Mouse (Mus musculus): ENCODE measurements at regions not wholly inside any gene's neighbourhood (a gene's known extent, or its start where the extent isn't known, plus 50 kb on each side); places are given as distances from the start of the nearest gene placed in this dataset.
A peak's percentile ranks its signal among the peaks of the same experiment; 100 is the strongest.
"Not testable (repeated sequence)": the region's sequence is repeated elsewhere in the genome, so short reads cannot be mapped to it uniquely, and the experiment has no call there.

GRCm38 (mm10) chr12:106308956-106309610, 299.1 kb downstream of the Vrk1 start:
- no peak for DNase-seq (ENCODE audit: low spot score in 2 of 2)

GRCm38 (mm10) chr12:106310171-106310570, 300.1 kb downstream of the Vrk1 start:
- no peak for DNase-seq (ENCODE audit: low spot score in 2 of 2)

DNA sequence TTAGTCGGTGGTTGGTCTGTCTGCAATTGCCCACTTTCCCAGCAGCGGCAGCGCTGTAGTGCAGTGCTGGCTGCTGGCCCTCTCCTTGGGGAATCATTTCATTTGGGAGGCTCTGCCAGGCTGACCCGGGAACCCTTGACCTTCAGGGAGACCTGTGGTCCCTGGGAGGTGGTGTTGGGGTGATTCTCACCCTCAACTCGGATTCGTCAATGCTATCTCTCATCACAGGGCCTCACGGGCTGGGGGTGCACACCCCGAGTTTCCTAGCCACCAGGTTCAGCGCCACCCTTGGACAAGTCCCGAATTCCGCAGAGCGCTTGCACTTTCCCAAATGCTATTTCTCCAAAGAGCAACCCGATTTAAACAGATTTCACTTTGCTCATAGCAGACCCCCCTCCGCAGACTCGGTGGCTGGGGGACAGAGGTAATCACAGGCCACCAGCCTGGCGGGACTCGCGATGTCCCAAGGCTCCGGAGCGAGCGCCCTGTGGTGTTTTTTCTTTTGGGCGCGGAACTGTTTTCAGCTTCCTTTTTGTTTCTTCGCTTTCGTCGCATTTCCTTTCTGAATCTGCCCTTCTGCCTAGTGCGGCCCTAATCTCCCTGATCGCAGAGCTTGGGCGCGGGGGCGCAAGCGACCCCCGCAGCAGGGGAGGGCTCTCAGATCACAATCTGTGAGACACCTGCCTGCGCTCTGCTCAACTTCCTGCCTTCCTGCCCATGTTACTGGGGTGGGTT, 300.7 kb downstream of the Vrk1 start:
- peak; percentile 4 to 21 for DNase-seq (ENCODE audit: low spot score in 2 of 2)

DNA sequence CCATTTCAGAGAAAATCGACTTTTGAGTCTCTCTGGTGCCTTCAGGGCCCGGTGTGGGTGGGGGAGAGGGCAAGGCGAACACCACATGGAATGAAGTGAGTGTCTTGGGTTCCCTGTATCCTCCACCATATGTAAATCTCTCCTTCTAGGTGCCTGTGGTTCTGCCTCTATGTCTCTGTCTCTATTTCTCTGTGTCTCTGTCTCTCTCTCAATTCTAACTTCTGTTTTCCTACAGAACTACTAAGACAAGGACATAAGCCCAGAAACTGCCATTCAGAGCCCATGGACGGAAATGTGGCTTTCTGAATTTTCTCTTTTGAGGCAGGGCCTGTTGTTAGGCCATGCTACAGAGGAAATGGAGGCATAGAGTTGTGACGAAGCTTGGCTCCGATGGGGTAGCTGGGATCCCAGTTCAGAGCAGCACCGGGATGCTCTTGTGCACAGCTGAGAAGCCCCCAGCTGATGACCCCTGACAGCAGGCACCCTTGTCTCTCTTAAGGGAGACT, 301.3 kb downstream of the Vrk1 start:
- no peak for DNase-seq (ENCODE audit: low spot score in 2 of 2)

GRCm38 (mm10) chr12:106311831-106312600, 302.0 kb downstream of the Vrk1 start:
- no peak for DNase-seq (ENCODE audit: low spot score in 2 of 2)

- DNase-seq (ENCODE audit: low spot score in 2 of 2): no peak
Measured at GRCm38 (mm10) chr12:106317738-106318137, 307.7 kb downstream of the Vrk1 start.

DNA sequence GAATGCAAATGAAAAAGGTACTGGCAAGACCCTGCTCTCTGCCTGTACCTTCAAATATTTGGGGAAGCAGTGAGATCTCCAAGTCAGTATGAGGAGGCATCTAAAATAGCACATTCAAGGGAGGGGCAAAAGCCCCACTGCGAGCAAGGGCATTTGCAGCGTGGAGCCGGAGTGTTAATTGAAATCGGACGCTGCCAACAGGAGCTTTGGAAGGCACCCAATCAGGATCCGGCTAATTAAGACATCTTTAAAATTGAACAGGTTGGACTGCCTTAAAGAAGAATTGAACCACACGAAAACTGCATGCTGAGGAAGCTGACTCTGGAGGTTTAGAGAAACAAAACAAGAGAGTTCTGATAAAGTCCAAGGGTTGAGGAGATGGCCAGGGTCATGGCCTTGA, 311.5 kb downstream of the Vrk1 start:
- no peak for DNase-seq (ENCODE audit: low spot score in 2 of 2)

GRCm38 (mm10) chr12:106326611-106327010, 316.6 kb downstream of the Vrk1 start:
- no peak for DNase-seq (ENCODE audit: low spot score in 2 of 2)

GRCm38 (mm10) chr12:106327351-106327750, 317.3 kb downstream of the Vrk1 start:
- DNase-seq (ENCODE audit: low spot score in 2 of 2): no peak

- no peak for DNase-seq (ENCODE audit: low spot score in 2 of 2)
Measured at GRCm38 (mm10) chr12:106357867-106358266, 347.8 kb downstream of the Vrk1 start.

GRCm38 (mm10) chr12:106361646-106362045, 351.6 kb downstream of the Vrk1 start:
- not testable (repeated sequence) for DNase-seq (ENCODE audit: low spot score in 2 of 2)

DNA sequence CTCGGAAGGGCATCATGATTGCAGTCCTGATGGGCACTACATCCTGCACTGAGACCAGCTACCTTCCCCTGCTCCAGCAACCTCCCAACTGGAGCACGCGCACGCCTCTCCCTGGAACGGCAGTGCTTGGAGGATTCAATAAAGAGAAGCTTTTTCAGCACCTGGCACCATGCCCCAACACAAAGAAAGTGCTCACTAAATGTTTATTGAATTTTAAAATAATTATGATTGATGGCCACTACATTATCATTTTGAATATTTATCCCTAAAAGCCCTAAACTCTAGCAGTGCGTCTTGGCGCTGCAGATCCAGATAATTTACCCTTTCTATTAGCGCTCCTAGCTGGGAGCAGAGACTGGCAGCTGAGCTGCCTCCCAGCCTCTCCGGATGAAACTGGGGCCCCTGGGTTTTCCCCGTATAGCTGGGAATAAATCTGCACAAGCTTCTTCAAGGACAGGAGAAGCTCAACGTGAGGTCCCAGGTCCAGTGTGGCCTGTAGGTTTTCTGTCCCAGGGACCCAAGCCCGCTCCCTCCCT, 364.9 kb downstream of the Vrk1 start:
- DNase-seq (ENCODE audit: low spot score in 2 of 2): no peak

GRCm38 (mm10) chr12:106375886-106376285, 365.9 kb downstream of the Vrk1 start:
- no peak for DNase-seq (ENCODE audit: low spot score in 2 of 2)

DNA sequence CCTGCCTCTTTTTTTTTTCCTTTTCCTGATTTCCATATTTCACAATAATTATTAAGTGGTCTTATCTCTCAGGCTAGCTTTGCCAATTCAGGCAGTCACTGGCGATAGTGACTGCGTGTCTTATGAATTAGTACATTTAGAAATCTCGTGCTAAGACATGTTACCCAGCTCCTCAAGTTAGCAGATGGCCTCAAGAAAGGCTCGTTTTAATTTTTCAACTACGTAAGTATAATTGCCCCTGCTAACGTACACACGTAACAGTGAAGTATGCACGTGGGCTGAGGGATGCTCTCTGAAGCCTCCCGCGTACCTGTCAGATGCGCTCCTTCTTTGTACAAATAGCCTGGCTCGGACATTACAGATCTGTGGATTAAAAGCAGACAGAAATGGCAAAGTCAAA, 366.8 kb downstream of the Vrk1 start:
- no peak for DNase-seq (ENCODE audit: low spot score in 2 of 2)

- no peak for DNase-seq (ENCODE audit: low spot score in 2 of 2)
Measured at GRCm38 (mm10) chr12:106377281-106377680, 367.3 kb downstream of the Vrk1 start.

GRCm38 (mm10) chr12:106377761-106378160, 367.7 kb downstream of the Vrk1 start:
- DNase-seq (ENCODE audit: low spot score in 2 of 2): no peak

DNA sequence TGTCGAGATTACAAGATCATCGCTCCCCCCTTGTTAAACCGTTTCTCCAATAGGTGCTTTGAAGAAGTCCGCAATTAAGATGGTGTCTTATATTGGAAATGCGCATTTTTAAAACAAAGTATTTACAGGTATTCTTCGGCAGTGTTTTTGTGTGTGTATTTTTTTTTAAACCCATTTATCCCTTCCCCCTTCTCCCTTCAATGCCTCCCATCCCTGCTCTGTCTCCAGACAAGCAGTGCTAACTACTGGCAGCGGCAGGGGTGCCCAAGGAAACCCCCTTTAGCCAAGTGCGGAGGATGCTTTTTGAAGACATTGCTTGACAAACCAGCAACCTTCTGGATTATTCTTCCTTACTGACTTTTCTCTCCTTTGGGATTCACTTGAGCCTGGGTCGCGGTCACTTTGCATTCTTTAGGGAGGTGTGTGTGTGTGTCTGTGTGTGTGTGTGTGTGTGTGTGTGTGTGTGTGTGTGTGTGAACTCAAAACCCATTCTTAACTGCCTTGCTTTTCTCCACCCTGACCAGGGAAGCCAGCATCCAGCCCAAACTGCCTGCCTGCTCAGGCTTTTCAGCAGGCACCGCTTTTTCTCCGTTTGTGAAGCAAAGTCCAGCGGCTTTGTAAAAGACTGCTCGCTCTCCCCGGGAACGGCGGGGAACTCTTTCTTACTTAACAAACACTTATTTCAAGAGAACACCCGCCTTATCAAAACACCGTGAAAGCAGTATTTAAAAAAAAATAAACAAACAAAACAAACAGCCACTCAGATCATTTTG, 368.5 kb downstream of the Vrk1 start:
- no peak for DNase-seq (ENCODE audit: low spot score in 2 of 2)

DNA sequence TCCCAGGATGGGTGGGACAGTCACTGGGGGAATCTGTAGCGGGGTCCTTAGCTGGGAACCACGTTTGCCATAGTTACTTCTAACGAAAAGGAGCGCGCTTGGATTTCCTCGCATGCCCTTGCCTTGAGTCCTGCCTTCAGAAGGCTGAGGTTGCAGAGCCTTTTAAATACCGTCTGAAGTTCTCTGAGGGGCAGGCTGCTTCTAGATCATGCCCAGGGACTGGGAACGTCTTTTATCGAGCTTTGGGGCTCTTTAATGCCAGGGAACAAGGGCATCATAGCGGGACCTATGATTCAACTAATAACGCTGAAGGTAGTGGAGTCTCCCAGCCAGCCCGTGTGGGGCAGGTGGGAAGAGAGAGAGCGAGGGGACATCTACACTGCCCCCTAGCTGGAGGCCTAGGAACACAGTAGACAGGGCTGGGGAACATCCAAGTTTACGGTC, 369.1 kb downstream of the Vrk1 start:
- no peak for DNase-seq (ENCODE audit: low spot score in 2 of 2)

GRCm38 (mm10) chr12:106379779-106380178, 369.8 kb downstream of the Vrk1 start:
- no peak for DNase-seq (ENCODE audit: low spot score in 2 of 2)

DNA sequence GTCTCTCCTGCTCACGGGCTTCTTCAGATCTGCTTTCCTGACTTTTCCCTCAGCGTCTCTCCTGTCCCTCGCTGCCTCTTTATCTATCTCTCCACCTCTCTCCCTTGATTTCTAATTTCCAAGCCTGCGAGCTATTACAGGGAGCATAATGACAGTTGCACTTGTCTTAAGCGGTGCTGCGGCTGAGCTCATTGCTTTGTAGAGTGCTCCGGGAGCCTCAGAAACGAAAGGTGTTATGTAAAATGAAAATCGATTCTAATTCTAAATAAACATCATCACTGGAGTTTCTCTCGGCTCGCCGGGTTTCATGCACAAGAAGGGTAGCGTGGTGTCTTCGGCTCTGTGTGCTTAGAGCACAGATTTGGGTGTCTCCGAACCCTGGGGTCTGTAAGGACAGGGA, 371.8 kb downstream of the Vrk1 start:
- DNase-seq (ENCODE audit: low spot score in 2 of 2): no peak

GRCm38 (mm10) chr12:106389214-106389613, 379.2 kb downstream of the Vrk1 start:
- no peak for DNase-seq (ENCODE audit: low spot score in 2 of 2)
